Mouse (Mus musculus): ENCODE measurements at regions not wholly inside any gene's neighbourhood (a gene's known extent, or its start where the extent isn't known, plus 50 kb on each side); places are given as distances from the start of the nearest gene placed in this dataset.

GRCm38 (mm10) chr10:43689161-43689913, 111.3 kb downstream of the Cd24a start:
- Histone ChIP-seq H3K9ac (replicated peaks; ENCODE audit: low read depth, low read length) (peak overlapping the region; percentile 17; the same call in 1 of the 2 replicates), H3K9me3 (replicated peaks; ENCODE audit: control insufficient read depth, low read length) (no peaks in the 10 kb centered on the region), H3K27me3 (ENCODE audit: control insufficient read depth, insufficient read depth, low read length) (no peaks in the 10 kb centered on the region), H3K27ac (ENCODE audit: low read depth) (no peak overlapping the region), H3K4me3 (ENCODE audit: low read depth, low read length) (0 out of 2 replicates have a peak overlapping the region, but pooled peaks have one; percentile 0), H3K4me1 (ENCODE audit: control insufficient read depth, insufficient read depth) (peaks cover 17% of the 10 kb centered on the region), H3K4me2 (ENCODE audit: low read depth, low read length) (peak overlapping the region; percentile 46), H3K36me3 (replicated peaks; ENCODE audit: control insufficient read depth, insufficient read depth, low read length) (no peaks in the 10 kb centered on the region)
- 20% methylated on average over 10 of the region's 10 CpGs for whole genome bisulfite sequencing
- ATAC-seq (ENCODE audit: insufficient read depth, low read depth) (0 out of 2 replicates have a peak, but pooled peaks have one; percentile 33), DNase-seq (ENCODE audit: low spot score) (no peak)
- TF ChIP-seq EP300 (IDR thresholded peaks at IDR 0.05; ENCODE audit: low read depth), result no peak
- no peak for TF ChIP-seq CTCF (IDR thresholded peaks at IDR 0.05; ENCODE audit: low read depth)

- H3K4me1 ChIP-seq (ENCODE audit: control insufficient read depth, insufficient read depth), result peaks cover 20% of the 10 kb centered on the region
- no peaks in the 10 kb centered on the region for H3K9me3 ChIP-seq (replicated peaks; ENCODE audit: control insufficient read depth, low read length)
- no peak for ATAC-seq (ENCODE audit: insufficient read depth, low read depth)
- H3K4me3 ChIP-seq (ENCODE audit: low read depth, low read length), result no peak overlapping the region
- no peaks in the 10 kb centered on the region for H3K36me3 ChIP-seq (replicated peaks; ENCODE audit: control insufficient read depth, insufficient read depth, low read length)
- 42% methylated on average over 8 of the region's 8 CpGs for WGBS
- H3K27ac ChIP-seq (ENCODE audit: low read depth), result no peak overlapping the region
- no peak for DNase-seq (ENCODE audit: low spot score)
- TF ChIP-seq EP300 (IDR thresholded peaks at IDR 0.05; ENCODE audit: low read depth), result no peak
- TF ChIP-seq CTCF (IDR thresholded peaks at IDR 0.05; ENCODE audit: low read depth), result no peak
- peak overlapping the region; percentile 46; the same call in 1 of the 2 replicates for H3K4me2 ChIP-seq (ENCODE audit: low read depth, low read length)
- H3K27me3 ChIP-seq (ENCODE audit: control insufficient read depth, insufficient read depth, low read length), result no peaks in the 10 kb centered on the region
- no peak overlapping the region for H3K9ac ChIP-seq (replicated peaks; ENCODE audit: low read depth, low read length)
Observed at GRCm38 (mm10) chr10:43689914-43690316, 111.8 kb downstream of the Cd24a start.

GRCm38 (mm10) chr10:43693974-43694373, 115.9 kb downstream of the Cd24a start:
- no peak for DNase-seq (ENCODE audit: low spot score)
- Histone ChIP-seq H3K4me2 (ENCODE audit: low read depth, low read length) (no peak overlapping the region), H3K27me3 (ENCODE audit: control insufficient read depth, insufficient read depth, low read length) (no peaks in the 10 kb centered on the region), H3K4me3 (ENCODE audit: low read depth, low read length) (no peak overlapping the region), H3K9ac (replicated peaks; ENCODE audit: low read depth, low read length) (no peak overlapping the region), H3K4me1 (ENCODE audit: control insufficient read depth, insufficient read depth) (peaks cover 20% of the 10 kb centered on the region), H3K9me3 (replicated peaks; ENCODE audit: control insufficient read depth, low read length) (no peaks in the 10 kb centered on the region), H3K27ac (ENCODE audit: low read depth) (no peak overlapping the region), H3K36me3 (replicated peaks; ENCODE audit: control insufficient read depth, insufficient read depth, low read length) (no peaks in the 10 kb centered on the region)
- WGBS, result 34% methylated on average over 5 of the region's 5 CpGs
- no peak for TF ChIP-seq EP300 (IDR thresholded peaks at IDR 0.05; ENCODE audit: low read depth)
- no peak for TF ChIP-seq CTCF (IDR thresholded peaks at IDR 0.05; ENCODE audit: low read depth)
- ATAC-seq (ENCODE audit: insufficient read depth, low read depth), result no peak

- TF ChIP-seq CTCF (IDR thresholded peaks at IDR 0.05; ENCODE audit: low read depth), result no peak
- no peak for TF ChIP-seq EP300 (IDR thresholded peaks at IDR 0.05; ENCODE audit: low read depth)
- no peak overlapping the region for H3K27ac ChIP-seq (ENCODE audit: low read depth)
- no peaks in the 10 kb centered on the region for H3K27me3 ChIP-seq (ENCODE audit: control insufficient read depth, insufficient read depth, low read length)
- WGBS, result 33% methylated on average over 6 of the region's 6 CpGs
- no peak overlapping the region for H3K4me2 ChIP-seq (ENCODE audit: low read depth, low read length)
- H3K4me1 ChIP-seq (ENCODE audit: control insufficient read depth, insufficient read depth), result peaks cover 15% of the 10 kb centered on the region
- H3K4me3 ChIP-seq (ENCODE audit: low read depth, low read length), result no peak overlapping the region
- no peak overlapping the region for H3K9ac ChIP-seq (replicated peaks; ENCODE audit: low read depth, low read length)
- ATAC-seq (ENCODE audit: insufficient read depth, low read depth) (no peak), DNase-seq (ENCODE audit: low spot score) (no peak)
- no peaks in the 10 kb centered on the region for H3K9me3 ChIP-seq (replicated peaks; ENCODE audit: control insufficient read depth, low read length)
- H3K36me3 ChIP-seq (replicated peaks; ENCODE audit: control insufficient read depth, insufficient read depth, low read length), result no peaks in the 10 kb centered on the region
Observed at GRCm38 (mm10) chr10:43694508-43694907, 116.4 kb downstream of the Cd24a start.

GRCm38 (mm10) chr10:43695470-43695869, 117.4 kb downstream of the Cd24a start:
- Histone ChIP-seq H3K4me2 (ENCODE audit: low read depth, low read length) (no peak overlapping the region), H3K27ac (ENCODE audit: low read depth) (no peak overlapping the region), H3K36me3 (replicated peaks; ENCODE audit: control insufficient read depth, insufficient read depth, low read length) (no peaks in the 10 kb centered on the region), H3K9ac (replicated peaks; ENCODE audit: low read depth, low read length) (no peak overlapping the region), H3K9me3 (replicated peaks; ENCODE audit: control insufficient read depth, low read length) (no peaks in the 10 kb centered on the region), H3K4me3 (ENCODE audit: low read depth, low read length) (no peak overlapping the region), H3K27me3 (ENCODE audit: control insufficient read depth, insufficient read depth, low read length) (no peaks in the 10 kb centered on the region), H3K4me1 (ENCODE audit: control insufficient read depth, insufficient read depth) (peaks cover 13% of the 10 kb centered on the region)
- 76% methylated on average over 10 of the region's 10 CpGs for WGBS
- no peak for DNase-seq (ENCODE audit: low spot score)
- no peak for ATAC-seq (ENCODE audit: insufficient read depth, low read depth)
- no peak for TF ChIP-seq CTCF (IDR thresholded peaks at IDR 0.05; ENCODE audit: low read depth)

- Histone ChIP-seq H3K27ac (ENCODE audit: low read depth) (no peak overlapping the region), H3K4me1 (ENCODE audit: control insufficient read depth, insufficient read depth) (peaks cover 13% of the 10 kb centered on the region), H3K9ac (replicated peaks; ENCODE audit: low read depth, low read length) (no peak overlapping the region), H3K9me3 (replicated peaks; ENCODE audit: control insufficient read depth, low read length) (no peaks in the 10 kb centered on the region), H3K36me3 (replicated peaks; ENCODE audit: control insufficient read depth, insufficient read depth, low read length) (no peaks in the 10 kb centered on the region), H3K27me3 (ENCODE audit: control insufficient read depth, insufficient read depth, low read length) (no peaks in the 10 kb centered on the region), H3K4me3 (ENCODE audit: low read depth, low read length) (no peak overlapping the region), H3K4me2 (ENCODE audit: low read depth, low read length) (no peak overlapping the region)
- DNase-seq (ENCODE audit: low spot score) (no peak), ATAC-seq (ENCODE audit: insufficient read depth, low read depth) (no peak)
- no peak for TF ChIP-seq EP300 (IDR thresholded peaks at IDR 0.05; ENCODE audit: low read depth)
- TF ChIP-seq CTCF (IDR thresholded peaks at IDR 0.05; ENCODE audit: low read depth), result no peak
- WGBS, result 38% methylated on average over 2 of the region's 2 CpGs
Observed at GRCm38 (mm10) chr10:43697917-43698316, 119.8 kb downstream of the Cd24a start.
